Mouse (Mus musculus): ENCODE data around the gene Ubac2.

DNA sequence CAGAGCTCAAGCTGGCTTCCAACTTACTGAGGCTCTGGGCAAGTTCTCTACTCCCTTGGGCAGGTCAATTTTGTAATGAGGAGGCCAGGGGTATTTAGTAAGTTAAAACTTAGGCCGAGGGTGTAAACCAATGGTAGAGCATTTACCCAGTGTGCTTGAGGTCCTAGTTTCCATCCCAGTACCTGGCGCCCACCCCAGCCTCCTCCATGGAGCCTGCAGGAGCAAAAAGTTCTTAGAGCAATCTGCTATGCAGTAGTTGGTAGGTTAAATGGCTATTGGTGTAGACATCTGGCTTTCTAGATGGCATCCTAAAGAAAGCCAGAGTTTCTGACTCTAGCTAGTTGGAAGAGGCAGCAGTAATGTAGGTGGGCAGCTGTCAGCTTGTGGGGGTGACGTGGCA, 71.0 kb downstream of the Ubac2 start:
- TF ChIP-seq GATA1 (IDR thresholded peaks at IDR 0.05; ENCODE audit: borderline replicate concordance, low read length) (no peak), FLI1 (IDR thresholded peaks at IDR 0.05; ENCODE audit: low read length) (no peak)

Measured in megakaryocyte, embryonic 14.5 days (primary cell).